Mouse (Mus musculus): ENCODE results near the gene Actg1.

GRCm38 (mm10) chr11:120355277-120356039 lies 7.1 kb upstream of the Actg1 start:
- TF ChIP-seq CTCF (conservative IDR thresholded peaks at IDR 0.05; ENCODE audit: low read length) (no peak), POU5F1 (IDR thresholded peaks at IDR 0.05; ENCODE audit: borderline replicate concordance, low read length) (no peak)
